Mouse (Mus musculus): ENCODE measurements around the gene Mgam.
"Not testable (repeated sequence)": the region's sequence is repeated elsewhere in the genome, so short reads cannot be mapped to it uniquely, and the experiment has no call there.

GRCm38 (mm10) chr6:40598546-40598945 lies 30.1 kb upstream of the Mgam start:
- not testable (repeated sequence) for TF ChIP-seq CTCF, POLR2A (IDR thresholded peaks at IDR 0.05; ENCODE audit: insufficient read depth, low read depth, low read length)
